Mouse (Mus musculus): ENCODE results near the gene Sh3bgr.
A peak's percentile ranks its signal among the peaks of the same experiment; 100 is the strongest.

Sh3bgr gene

DNA sequence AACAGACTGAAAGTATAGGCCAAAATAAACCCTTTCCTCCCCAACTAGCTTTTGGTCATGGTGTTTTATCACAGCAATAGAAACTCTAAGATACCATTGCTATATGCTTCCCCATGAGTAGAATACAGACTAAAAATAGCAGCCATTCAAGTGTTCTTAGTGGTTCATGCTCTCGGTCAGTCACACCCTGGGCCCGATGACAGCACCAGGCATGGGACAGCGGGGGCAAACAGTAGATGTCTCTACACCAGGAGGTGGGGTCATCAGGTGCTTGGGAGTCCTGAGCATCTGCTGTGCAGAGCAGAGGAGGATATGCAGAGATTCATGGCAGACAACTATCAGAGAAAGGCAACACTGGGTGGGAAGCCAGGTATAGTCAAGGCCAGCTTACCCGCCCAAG, 12.8 kb downstream of the Sh3bgr start:
- no peak for DNase-seq

DNA sequence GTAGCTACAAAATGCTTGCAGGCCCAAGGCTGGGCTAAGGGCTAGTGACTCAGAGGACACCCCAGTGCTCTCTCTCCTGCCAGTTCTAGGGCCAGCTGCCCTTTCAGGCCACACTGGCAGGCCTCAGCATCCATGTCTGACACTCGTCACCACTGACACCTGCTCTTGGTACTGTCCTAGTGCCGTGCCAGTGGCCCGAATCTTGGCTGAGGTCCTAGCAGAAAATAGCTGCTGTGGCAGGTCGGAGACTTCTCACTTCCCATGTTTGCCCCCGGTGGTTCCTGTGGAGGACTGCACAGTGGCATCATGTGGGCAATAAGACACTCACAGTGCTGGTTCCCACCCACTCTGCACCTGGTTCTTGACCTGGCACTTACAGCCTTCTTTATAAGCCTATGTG, 21.2 kb downstream of the Sh3bgr start:
- DNase-seq = no peak

DNA sequence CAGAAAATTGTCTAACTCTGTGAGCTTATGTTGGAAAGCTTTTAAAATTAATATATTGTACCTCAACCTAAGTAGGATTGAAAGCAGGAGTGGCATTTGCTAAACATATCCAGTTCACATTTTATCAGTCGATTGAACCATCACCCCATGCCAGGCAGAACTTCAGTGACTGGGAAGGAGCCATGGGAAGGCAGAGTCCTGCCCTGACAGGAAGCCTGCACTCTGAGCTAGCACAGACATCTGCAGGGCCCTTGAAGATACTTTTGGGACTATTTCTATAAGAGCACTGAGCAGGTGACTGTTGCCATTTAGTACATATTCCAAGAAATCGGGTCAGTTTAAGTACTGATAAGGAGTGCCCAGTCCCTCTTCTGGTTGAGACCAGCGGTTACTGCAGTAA, 21.7 kb downstream of the Sh3bgr start:
- DNase-seq = no peak

DNA sequence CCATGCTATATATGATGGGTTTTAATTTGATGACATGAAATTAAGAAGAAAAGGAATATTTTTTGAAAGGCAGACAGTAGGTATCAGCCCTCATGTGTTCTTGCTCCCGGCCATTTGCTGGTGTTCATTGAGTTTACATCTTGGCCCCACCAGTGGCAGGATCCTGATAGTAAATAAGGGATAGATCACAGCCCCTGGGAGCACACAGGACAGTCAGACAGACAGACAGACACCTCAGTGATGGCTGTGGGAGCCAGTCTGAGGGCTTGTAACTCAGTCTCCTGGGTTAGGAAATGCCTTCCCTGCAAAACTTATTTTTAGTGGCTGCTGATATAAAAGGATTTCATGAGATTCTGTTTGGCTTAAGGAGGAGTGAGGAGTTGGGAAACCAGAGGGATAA, 22.2 kb downstream of the Sh3bgr start:
- no peak for DNase-seq

DNA sequence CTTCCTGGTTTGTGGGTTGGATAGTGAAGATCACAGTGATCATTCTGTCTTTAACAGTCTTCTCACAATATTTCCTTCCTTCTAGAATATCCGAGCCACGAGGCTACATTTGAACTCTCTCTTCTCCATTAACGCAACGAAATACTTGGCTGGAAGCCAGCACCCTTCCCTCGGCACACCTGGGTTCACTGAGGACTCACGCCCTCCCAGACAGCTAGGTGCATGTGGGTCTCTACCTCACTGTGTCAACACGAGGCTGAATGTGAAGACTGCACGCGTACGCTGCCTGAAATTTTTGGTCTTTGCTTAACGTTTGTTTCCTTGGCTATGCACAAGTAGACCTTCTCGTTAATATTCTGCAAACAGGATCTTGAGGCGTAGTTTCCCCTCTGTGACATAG, 28.2 kb downstream of the Sh3bgr start:
- no peak for DNase-seq

DNA sequence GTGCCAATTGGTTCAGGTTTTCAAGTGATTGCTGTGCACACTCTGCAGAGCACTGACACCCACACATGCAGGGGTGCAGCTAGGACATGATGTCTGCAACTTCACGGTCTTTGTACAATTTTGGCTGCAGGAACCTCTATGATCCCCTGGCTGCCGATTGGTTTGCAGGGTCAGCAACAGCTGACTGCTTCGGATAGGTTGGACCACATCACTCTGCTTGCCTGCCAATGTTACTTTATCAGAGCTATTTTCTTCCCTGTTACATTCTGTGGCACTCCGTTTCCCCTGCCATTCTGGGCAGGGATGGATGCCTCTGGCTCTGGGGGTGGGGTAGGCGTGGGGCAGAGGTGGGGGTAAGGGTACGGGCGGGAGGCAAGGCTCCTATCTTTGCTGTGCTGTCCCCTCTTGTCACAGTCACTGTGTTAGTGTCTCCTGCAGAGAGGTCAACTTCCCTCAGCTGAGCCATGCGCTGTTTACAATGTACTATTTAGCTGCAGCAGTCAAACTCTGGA, 28.9 kb downstream of the Sh3bgr start:
- DNase-seq = no peak

GRCm38 (mm10) chr16:96230411-96230810, 30.2 kb downstream of the Sh3bgr start:
- peak; percentile 79 to 87 for DNase-seq

GRCm38 (mm10) chr16:96231251-96231650, 31.0 kb downstream of the Sh3bgr start:
- DNase-seq = no peak

GRCm38 (mm10) chr16:96231974-96232373, 31.7 kb downstream of the Sh3bgr start:
- no peak for DNase-seq

GRCm38 (mm10) chr16:96233996-96234395, 33.7 kb downstream of the Sh3bgr start:
- no peak for DNase-seq

- no peak for DNase-seq
Observed at GRCm38 (mm10) chr16:96235366-96235970, 35.2 kb downstream of the Sh3bgr start, which contains the start of gene B3galt5. TSS of gene B3galt5 (plus strand) at chr16:96235801.

DNA sequence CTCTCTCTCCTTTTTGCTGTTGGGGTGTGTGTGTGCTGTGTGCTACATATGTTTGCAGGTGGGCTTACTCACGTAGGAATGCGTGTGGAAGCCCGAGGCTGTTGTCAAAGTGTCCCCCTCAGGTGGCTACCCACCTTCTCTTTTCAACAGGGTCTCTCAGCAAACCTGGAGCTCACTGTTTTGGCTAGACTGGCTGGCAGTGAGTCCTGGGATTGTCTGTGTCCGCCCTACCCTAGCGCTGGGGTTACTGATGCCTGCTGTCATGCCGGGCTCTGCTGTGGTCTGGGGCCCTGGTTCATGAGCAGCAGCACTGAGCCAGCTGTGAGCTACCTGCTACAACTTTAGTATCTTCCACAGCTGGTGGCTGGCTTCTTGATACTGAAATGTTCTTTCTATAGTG, 44.2 kb downstream of the Sh3bgr start:
- no peak for DNase-seq

DNA sequence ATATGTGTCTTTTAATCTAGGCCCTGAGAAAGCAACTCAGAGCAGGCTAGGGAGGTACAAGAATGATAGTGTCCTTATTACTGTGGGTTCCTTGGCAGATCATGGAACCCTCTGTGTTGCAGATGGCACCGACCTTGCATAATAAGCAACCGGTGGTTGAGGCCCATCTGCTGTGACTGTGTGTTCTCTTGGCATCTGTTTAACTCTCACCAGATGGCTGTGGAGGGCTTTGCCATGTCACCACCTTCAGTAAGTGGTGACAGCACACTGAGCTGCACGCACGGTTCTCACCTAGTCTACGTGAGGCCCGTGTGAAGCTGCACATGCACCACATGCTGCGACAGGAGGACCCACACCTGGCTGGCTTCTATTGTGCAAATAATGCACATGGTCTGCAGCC, 49.4 kb downstream of the Sh3bgr start:
- DNase-seq = no peak

- DNase-seq = no peak
Observed at GRCm38 (mm10) chr16:96252146-96252545, 51.9 kb downstream of the Sh3bgr start.

DNA sequence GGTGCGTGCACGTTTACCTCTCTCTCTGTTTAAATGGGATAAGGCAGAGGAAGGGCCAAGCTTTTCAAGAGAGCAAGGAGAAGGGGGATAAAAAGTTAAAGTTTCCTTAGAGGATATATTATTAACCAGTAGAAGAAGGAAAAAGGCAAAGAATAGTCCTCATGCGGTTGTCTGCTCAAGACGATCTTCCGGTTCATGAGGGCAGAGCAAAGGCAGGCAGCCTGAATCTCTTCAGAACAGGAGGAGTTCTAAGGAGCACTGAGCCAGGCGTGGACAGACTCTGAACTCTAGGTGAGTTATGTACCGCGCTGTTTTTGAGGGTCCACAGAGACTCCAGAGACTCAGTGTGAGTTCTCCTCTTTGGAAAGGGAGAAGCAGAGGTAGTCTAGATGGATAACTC, 58.2 kb downstream of the Sh3bgr start:
- DNase-seq = peak; percentile 63 to 69

GRCm38 (mm10) chr16:96271736-96272135, 71.5 kb downstream of the Sh3bgr start:
- no peak for DNase-seq

- DNase-seq = no peak
Observed at GRCm38 (mm10) chr16:96272929-96273619, 72.8 kb downstream of the Sh3bgr start.

- DNase-seq = no peak
Observed at GRCm38 (mm10) chr16:96276596-96276995, 76.3 kb downstream of the Sh3bgr start.

Data from kidney, postnatal 36 days (tissue).